Mouse (Mus musculus) forebrain, embryonic 15.5 days (tissue): ENCODE measurements around the gene Hipk2. TPM values are rescaled to one million over a fixed set of nuclear protein-coding genes. Genes with fewer than 3 reads are reported as not detected.

ENCODE experiments used
- ATAC-seq: fragments of 200-750 bp; cut with Nextera tagmentation; replicated peaks from 2 replicates; pipeline ENCODE4 v1.8.0; 2017; ENCODE audit warnings: mild to moderate bottlenecking, moderate TSS enrichment, moderate library complexity
- H3K27ac ChIP-seq: fragments of 300-500 bp; sonication (generic); replicated peaks from 2 replicates; pipeline ENCODE4 v1.5.1; 2015; ENCODE audit warnings: mild to moderate bottlenecking, inconsistent platforms
- H3K27me3 ChIP-seq: fragments of 300-500 bp; sonication (generic); 2 replicates; pipeline ENCODE4 v1.6.1; 2015; ENCODE audit warnings: inconsistent platforms
- H3K36me3 ChIP-seq: fragments of 300-500 bp; sonication (generic); 2 replicates; pipeline ENCODE4 v1.6.1; 2015; ENCODE audit warnings: mild to moderate bottlenecking, inconsistent platforms
- H3K4me1 ChIP-seq: fragments of 300-500 bp; sonication (generic); 2 replicates; pipeline ENCODE4 v1.6.1; 2015; ENCODE audit warnings: inconsistent platforms
- H3K4me2 ChIP-seq: fragments of 300-500 bp; sonication (generic); replicated peaks from 2 replicates; pipeline ENCODE4 v1.6.1; 2015; ENCODE audit warnings: mild to moderate bottlenecking, inconsistent platforms
- H3K4me3 ChIP-seq: fragments of 300-500 bp; sonication (generic); 2 replicates; pipeline ENCODE4 v1.5.1; 2015; ENCODE audit warnings: mild to moderate bottlenecking, inconsistent platforms
- H3K9ac ChIP-seq: fragments of 300-500 bp; sonication (generic); replicated peaks from 2 replicates; pipeline ENCODE4 v1.6.1; 2015; ENCODE audit warnings: mild to moderate bottlenecking, inconsistent platforms
- H3K9me3 ChIP-seq: fragments of 300-500 bp; sonication (generic); 2 replicates; pipeline ENCODE4 v1.6.1; 2016; ENCODE audit warnings: inconsistent platforms
- WGBS: fragments of 180-500 bp; shearing (Covaris S2); methylation state at CpG from one replicate; pipeline ENCODE4 v1.1.7; 2015; ENCODE audit warnings: mixed read lengths; 5-methylcytosine and 5-hydroxymethylcytosine counted together
- polyA plus RNA-seq: library from polyadenylated mRNA; unstranded; fragments of >200 nt; fragmentation: Nextera tagmentation; extraction: Ambion mirVana; gene quantifications from 2 replicates; pipeline ENCODE4 v1.2.1, GENCODE M21; 2015

Hipk2 gene
- polyA plus RNA-seq, 1 experiment from 2014 or later = 29.2 TPM

DNA sequence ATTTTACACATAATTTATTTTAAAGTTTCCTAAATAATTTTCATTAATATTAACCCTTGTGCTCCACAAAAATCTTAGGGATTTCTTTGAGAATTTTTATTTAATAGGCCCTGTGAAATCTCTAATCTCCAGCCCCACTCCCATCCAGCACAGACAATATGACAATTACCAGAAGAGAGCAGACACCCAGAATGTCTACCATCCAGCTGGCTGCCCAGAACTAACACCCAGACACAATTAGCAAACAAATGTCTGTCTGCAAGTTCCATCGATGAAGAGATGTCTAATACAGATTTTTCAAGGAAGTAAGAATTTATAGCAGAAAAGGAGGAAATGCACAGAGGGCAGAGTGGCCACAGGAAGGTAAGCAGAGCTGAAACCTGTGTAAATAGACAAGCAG is 74.7 kb downstream of the Hipk2 start:
- Histone ChIP-seq H3K4me2 (no peak overlapping the region), H3K4me1 (peaks cover 20% of the 10 kb centered on the region), H3K9me3 (no peaks in the 10 kb centered on the region), H3K27ac (0 out of 2 replicates have a peak overlapping the region, but pooled peaks have one; percentile 23), H3K36me3 (peaks cover 3% of the 10 kb centered on the region; the same call in 1 of the 2 replicates), H3K4me3 (no peak overlapping the region), H3K9ac (no peak overlapping the region), H3K27me3 (no peaks in the 10 kb centered on the region)
- no peak for ATAC-seq
- 58% methylated on average over 1 of the region's 1 CpGs for WGBS

DNA sequence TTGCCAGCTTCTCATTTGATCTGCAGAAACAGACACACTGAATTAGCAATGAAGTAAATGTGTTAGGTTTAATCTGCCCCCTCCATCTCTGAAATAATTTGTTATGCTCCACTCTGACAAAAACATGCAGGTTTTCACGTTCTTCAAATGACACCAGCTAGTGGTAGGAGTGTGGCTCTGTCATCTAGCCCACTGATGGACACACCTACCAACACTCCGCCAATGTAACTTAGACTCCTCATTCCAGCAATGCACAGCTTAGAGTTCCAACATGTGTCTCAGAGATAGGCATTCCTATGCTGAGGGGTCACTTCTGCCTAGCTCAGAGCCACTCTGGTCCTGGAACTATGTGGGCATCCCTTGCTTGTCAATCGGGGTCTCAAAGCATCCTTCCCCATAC is 78.4 kb downstream of the Hipk2 start:
- no peak overlapping the region for H3K27ac ChIP-seq
- H3K27me3 ChIP-seq = no peaks in the 10 kb centered on the region
- 88% methylated on average over 3 of the region's 3 CpGs for WGBS
- no peaks in the 10 kb centered on the region for H3K9me3 ChIP-seq
- no peak overlapping the region for H3K4me2 ChIP-seq
- no peak overlapping the region for H3K9ac ChIP-seq
- H3K36me3 ChIP-seq = no peaks in the 10 kb centered on the region
- ATAC-seq = no peak
- no peak overlapping the region for H3K4me3 ChIP-seq
- peaks cover 14% of the 10 kb centered on the region for H3K4me1 ChIP-seq

DNA sequence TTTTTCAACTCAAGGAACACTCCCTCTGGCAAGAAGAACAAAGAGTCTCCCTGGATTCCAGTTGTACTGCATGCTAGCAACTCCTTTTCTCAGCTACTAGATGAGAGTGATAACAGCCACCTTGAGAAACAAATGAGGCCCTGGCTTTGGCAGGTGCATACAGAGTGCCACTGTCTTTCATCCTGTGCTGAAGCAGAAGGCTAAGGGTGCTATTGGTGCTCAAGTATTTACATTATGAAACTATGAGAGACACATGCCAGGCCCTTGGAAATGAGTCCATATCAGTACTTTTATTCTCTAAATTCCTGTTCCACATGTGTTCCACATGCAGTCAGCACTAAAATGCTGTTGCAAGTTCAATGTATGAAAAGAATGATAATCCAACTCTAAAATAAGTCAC is 79.0 kb downstream of the Hipk2 start:
- H3K9ac ChIP-seq = no peak overlapping the region

DNA sequence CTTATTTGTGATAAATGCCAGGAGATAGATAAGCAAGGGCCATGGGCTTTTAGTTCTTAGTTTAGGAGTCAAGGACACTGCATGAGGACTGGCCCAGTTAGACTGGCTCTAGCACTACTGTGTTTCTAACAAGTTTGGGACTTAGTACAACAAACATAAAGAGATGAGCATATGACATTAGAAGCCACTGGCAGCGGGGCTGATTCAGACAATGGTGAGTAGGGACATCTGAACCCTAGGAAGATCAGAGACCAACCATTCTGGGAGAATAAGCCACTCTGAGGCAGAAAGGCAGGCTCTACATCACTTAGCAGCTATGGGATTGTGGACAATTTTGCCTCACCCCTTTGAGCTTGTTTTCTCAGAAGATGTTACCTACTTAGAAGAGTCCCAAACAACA is 79.6 kb downstream of the Hipk2 start:
- ATAC-seq = no peak
- 98% methylated on average over 1 of the region's 1 CpGs for WGBS
- peaks cover 10% of the 10 kb centered on the region for H3K4me1 ChIP-seq
- no peak overlapping the region for H3K4me2 ChIP-seq
- no peaks in the 10 kb centered on the region for H3K9me3 ChIP-seq
- no peak overlapping the region for H3K27ac ChIP-seq
- H3K9ac ChIP-seq = no peak overlapping the region
- H3K36me3 ChIP-seq = no peaks in the 10 kb centered on the region
- H3K4me3 ChIP-seq = no peak overlapping the region
- H3K27me3 ChIP-seq = no peaks in the 10 kb centered on the region

More for the DNA sequence above, 79.0 kb downstream of the Hipk2 start:
- Histone ChIP-seq H3K4me2 (no peak overlapping the region), H3K27me3 (no peaks in the 10 kb centered on the region), H3K4me1 (peaks cover 11% of the 10 kb centered on the region), H3K36me3 (no peaks in the 10 kb centered on the region), H3K27ac (no peak overlapping the region), H3K4me3 (no peak overlapping the region), H3K9me3 (no peaks in the 10 kb centered on the region)
- no peak for ATAC-seq

DNA sequence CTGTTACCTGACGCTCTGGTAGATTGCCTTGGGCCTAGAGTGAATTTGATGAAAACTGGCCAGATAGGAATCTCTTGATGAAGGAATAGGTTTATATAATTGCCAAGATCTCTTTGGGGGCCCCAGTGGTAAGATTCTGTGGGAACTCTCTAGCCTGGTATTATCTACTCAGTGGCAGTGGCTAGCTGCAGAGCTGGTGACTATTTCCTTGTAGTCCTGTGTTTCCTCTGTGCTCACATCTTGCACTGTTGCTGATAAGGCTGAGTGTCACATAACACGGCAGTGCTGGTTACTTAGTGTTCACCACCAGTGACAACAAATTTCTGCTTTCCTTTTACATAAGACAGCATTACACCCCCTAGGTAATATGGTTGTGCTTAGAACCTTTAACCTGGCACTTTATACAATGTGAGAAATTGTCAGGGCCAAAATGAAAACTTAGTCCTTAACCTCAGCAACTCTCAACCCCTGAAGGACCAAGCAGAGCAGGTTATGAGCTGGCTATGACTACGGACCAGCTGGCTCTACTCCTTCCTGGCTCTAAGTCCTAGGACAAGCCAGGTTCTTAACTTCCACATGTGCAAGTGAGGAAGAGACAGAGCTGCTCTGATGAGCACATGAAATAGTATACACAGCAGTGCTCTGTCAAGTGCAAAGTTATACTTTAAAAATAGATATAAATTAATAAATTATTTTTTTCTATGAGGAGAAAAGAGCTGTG is 80.7 kb downstream of the Hipk2 start:
- Histone ChIP-seq H3K36me3 (no peaks in the 10 kb centered on the region), H3K27me3 (no peaks in the 10 kb centered on the region), H3K27ac (no peak overlapping the region), H3K4me3 (no peak overlapping the region), H3K4me2 (no peak overlapping the region), H3K9ac (no peak overlapping the region), H3K4me1 (no peaks in the 10 kb centered on the region), H3K9me3 (no peaks in the 10 kb centered on the region)
- 90% methylated on average over 3 of the region's 3 CpGs for WGBS
- ATAC-seq = no peak

DNA sequence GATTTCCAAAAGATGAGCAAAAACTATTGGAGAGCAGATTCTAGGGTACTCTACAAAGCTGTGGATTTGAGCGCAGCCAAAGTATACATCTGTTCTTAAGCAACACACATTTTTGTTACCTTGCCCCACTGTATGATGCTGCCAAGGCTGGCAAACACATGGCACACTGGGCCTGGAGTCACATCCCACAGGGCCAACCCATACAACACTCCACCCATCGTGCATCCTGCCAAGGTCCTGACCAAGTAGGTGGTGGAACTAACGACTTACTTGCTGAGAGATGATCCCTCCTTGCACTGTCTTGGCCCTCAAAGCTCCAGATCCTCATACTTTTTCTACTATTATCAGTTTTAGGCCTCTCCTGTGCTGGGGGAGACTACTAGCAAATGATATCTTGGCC is 83.0 kb downstream of the Hipk2 start:
- ATAC-seq = no peak
- WGBS = 80% methylated on average over 3 of the region's 3 CpGs
- Histone ChIP-seq H3K4me2 (no peak overlapping the region), H3K27ac (no peak overlapping the region), H3K4me3 (no peak overlapping the region), H3K9me3 (no peaks in the 10 kb centered on the region), H3K36me3 (no peaks in the 10 kb centered on the region), H3K4me1 (no peaks in the 10 kb centered on the region), H3K9ac (no peak overlapping the region), H3K27me3 (no peaks in the 10 kb centered on the region)

DNA sequence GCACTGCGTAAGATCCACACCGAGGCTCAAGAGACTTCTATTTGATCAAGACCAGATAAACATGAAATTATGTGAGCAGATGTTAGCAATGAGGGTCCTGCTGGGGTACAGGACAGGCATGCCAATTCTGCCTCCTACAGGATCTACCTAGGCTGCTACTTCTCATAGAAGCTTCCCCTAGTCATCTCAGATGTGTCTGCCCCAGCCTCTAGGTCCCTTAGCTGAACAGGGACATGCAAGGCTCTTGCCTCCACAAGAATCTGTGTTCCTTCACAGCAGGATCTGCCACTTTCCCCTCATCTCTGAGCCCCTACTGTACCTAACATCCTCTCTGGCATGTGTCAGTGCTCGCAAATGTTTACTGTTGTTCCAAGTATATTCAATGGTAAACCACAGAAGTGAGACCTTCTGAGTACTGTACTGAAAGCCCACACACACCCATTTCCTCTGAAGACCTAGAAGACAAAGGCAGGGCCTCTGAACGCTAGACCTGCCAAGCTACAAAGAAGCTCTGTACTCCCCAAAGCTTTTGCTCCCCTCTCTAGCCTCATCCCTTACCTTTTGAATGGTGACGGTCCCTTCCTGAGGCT is 86.6 kb downstream of the Hipk2 start:
- WGBS = 82% methylated on average over 5 of the region's 5 CpGs
- H3K4me1 ChIP-seq = peaks cover 27% of the 10 kb centered on the region
- no peak for ATAC-seq
- H3K4me3 ChIP-seq = no peak overlapping the region
- no peaks in the 10 kb centered on the region for H3K36me3 ChIP-seq
- no peak overlapping the region for H3K9ac ChIP-seq
- no peak overlapping the region for H3K4me2 ChIP-seq
- no peaks in the 10 kb centered on the region for H3K9me3 ChIP-seq
- no peaks in the 10 kb centered on the region for H3K27me3 ChIP-seq
- no peak overlapping the region for H3K27ac ChIP-seq

DNA sequence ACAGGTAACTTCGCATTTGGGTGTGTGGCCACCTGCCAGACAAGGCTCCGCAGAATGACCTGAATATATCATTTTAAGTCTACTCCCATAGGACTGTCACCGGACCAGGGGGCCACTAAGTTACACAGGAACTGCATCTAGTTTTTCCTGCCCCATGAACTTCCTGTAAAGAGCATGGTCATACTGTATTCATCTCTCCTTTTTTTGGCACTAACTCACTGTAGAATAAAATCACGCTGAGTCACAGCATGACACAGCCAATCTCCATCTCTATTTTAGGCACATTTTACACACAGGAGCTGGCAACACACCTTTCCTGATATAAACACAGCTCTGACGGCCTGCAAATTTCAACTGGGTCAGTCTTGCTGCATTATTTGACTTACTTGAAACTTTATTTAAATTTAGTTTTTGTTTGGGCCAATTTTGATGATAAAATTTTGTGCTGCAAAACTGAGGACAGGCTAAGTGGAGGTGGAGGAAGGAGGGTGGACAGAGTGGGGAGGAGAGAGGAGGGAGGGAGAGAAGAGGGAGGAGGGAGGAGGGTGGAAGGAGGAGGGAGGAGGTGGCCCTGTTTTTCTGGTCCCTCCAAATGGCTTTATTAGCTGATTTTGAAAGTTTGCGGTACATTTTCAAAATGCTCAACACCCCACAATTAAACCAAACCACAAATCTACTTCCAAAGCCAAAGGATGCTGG is 88.0 kb downstream of the Hipk2 start:
- ATAC-seq = no peak
- Histone ChIP-seq H3K9ac (no peak overlapping the region), H3K9me3 (no peaks in the 10 kb centered on the region), H3K36me3 (no peaks in the 10 kb centered on the region), H3K4me2 (no peak overlapping the region), H3K27ac (no peak overlapping the region), H3K4me1 (peaks cover 28% of the 10 kb centered on the region), H3K4me3 (no peak overlapping the region), H3K27me3 (no peaks in the 10 kb centered on the region)
- WGBS = 92% methylated on average over 6 of the region's 6 CpGs

DNA sequence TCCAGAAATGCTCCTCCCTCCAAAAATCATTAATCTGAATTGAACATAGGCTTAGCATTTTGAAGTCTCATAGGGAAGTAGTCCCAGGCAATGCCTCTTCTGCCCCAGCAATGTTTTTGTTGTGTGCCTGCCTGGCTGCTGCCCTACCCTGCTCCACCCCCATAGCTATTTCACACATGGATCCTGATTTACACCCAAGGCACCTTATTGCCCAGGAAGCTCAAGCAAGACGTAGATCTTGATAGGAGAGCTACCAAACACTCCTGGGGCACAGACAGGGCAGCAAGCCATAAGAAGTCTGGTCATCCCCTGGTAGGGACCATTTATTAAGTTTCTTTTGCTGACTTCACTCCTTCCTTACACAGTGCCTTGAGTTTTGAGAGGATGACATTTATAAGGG is 88.8 kb downstream of the Hipk2 start:
- H3K9me3 ChIP-seq = no peaks in the 10 kb centered on the region
- no peak for ATAC-seq
- H3K4me1 ChIP-seq = peaks cover 28% of the 10 kb centered on the region
- no peaks in the 10 kb centered on the region for H3K36me3 ChIP-seq
- no peak overlapping the region for H3K4me2 ChIP-seq
- H3K27me3 ChIP-seq = no peaks in the 10 kb centered on the region
- H3K9ac ChIP-seq = no peak overlapping the region
- no peak overlapping the region for H3K27ac ChIP-seq
- H3K4me3 ChIP-seq = no peak overlapping the region
- WGBS = 65% methylated on average over 1 of the region's 1 CpGs

DNA sequence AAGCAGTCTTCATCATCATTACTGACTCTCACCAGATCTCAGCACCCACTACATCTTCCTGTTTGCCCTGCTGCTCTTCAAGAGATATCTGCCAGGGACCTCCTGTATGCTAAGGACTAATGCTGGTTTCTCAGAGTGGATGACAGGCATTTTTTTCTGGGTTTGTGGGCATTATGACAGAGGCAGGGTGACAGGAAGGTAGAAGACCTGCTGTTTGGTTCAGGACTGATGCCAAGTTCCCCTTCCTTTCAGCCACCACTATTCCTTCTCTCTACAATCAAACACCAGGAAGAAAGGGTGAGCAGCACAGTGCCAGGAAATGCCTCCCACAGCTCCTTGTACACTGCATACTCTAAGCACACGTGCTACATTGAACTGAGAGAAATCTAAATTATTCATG is 90.2 kb downstream of the Hipk2 start:
- H3K36me3 ChIP-seq = no peaks in the 10 kb centered on the region

DNA sequence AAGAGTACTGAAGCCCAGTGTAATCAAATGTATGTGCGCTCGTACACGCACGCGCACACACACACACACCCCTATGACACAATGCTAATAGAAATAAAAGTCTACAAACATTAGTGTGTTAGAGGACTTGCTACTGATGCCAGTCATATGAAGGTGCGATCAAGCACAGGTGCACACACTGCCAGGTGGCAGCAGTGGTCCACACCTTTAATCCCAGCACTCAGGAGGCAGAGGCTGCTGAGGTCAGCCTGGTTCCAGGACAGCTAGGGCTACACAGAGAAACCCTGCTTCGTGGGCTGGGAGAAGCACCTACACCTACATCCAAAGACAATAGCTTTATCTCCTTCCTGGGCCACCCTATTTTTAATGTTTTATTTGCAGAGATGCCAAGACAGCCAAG is 96.6 kb downstream of the Hipk2 start:
- Histone ChIP-seq H3K9ac (no peak overlapping the region), H3K4me3 (no peak overlapping the region), H3K27ac (no peak overlapping the region), H3K9me3 (no peaks in the 10 kb centered on the region), H3K36me3 (no peaks in the 10 kb centered on the region), H3K4me1 (peaks cover 10% of the 10 kb centered on the region), H3K27me3 (no peaks in the 10 kb centered on the region), H3K4me2 (no peak overlapping the region)
- 97% methylated on average over 7 of the region's 7 CpGs for WGBS
- ATAC-seq = no peak

More for the DNA sequence above, 90.2 kb downstream of the Hipk2 start:
- peaks cover 28% of the 10 kb centered on the region for H3K4me1 ChIP-seq
- H3K27me3 ChIP-seq = no peaks in the 10 kb centered on the region
- H3K4me3 ChIP-seq = no peak overlapping the region
- no peak for ATAC-seq
- 25% methylated on average over 1 of the region's 1 CpGs for WGBS
- H3K4me2 ChIP-seq = no peak overlapping the region
- peak overlapping the region; percentile 31; the same call in 1 of the 2 replicates for H3K27ac ChIP-seq
- H3K9ac ChIP-seq = no peak overlapping the region
- no peaks in the 10 kb centered on the region for H3K9me3 ChIP-seq

DNA sequence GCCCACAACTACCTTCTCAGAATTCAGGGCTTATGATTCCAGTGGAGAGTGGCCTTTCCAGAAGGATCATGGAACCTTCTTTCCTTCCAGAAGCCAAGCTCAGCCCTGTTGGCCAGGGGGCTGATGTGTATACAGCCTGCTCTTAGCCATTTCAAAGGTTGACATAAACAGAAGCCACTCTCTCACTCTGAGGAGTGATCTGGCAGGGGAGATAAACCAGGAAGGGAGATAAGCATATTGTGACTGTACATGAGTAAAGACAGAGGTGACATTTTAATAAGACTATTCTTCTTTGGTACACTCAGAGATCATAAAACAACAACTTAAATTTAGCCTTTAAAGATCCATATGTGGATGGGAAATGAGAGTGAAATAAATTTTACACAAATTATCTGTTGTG is 97.1 kb downstream of the Hipk2 start:
- Histone ChIP-seq H3K27ac (no peak overlapping the region), H3K36me3 (no peaks in the 10 kb centered on the region), H3K27me3 (no peaks in the 10 kb centered on the region), H3K4me2 (no peak overlapping the region), H3K9me3 (no peaks in the 10 kb centered on the region), H3K4me3 (no peak overlapping the region), H3K4me1 (0 out of 2 replicates have a peak, but pooled peaks cover 9% of the 10 kb centered on the region), H3K9ac (no peak overlapping the region)
- no peak for ATAC-seq
